Mouse (Mus musculus): ENCODE measurements around the gene Cfap70. TPM values are rescaled to one million over a fixed set of nuclear protein-coding genes. Genes with fewer than 3 reads are reported as not detected.
A peak's percentile ranks its signal among the peaks of the same experiment; 100 is the strongest.

Cfap70 gene
- polyA plus RNA-seq, 1 experiment from 2014 or later = 0.17 TPM

GRCm38 (mm10) chr14:20478801-20479200 is 26.8 kb upstream of the Cfap70 start:
- H3K36me3 ChIP-seq (ENCODE audit: control insufficient read depth, insufficient read depth, low read length) = no peaks in the 10 kb centered on the region
- H3K4me1 ChIP-seq (ENCODE audit: control insufficient read depth, insufficient read depth, low read length) = peaks cover 17% of the 10 kb centered on the region
- H3K4me3 ChIP-seq (replicated peaks; ENCODE audit: low read length) = peak overlapping the region; percentile 82
- H3K9me3 ChIP-seq (replicated peaks; ENCODE audit: control insufficient read depth, low read length) = no peaks in the 10 kb centered on the region
- peak overlapping the region; percentile 80 for H3K4me2 ChIP-seq (ENCODE audit: low read depth, low read length)
- H3K9ac ChIP-seq (ENCODE audit: low read length) = peak overlapping the region; percentile 90
- ATAC-seq (ENCODE audit: insufficient read depth, low FRiP score) = peak; percentile 68; the same call in 1 of the 2 replicates
- H3K27me3 ChIP-seq (ENCODE audit: control insufficient read depth, insufficient read depth, low read length) = no peaks in the 10 kb centered on the region
- H3K27ac ChIP-seq (ENCODE audit: low read length) = peak overlapping the region; percentile 93
- 18% methylated on average over 7 of the region's 7 CpGs for WGBS

DNA sequence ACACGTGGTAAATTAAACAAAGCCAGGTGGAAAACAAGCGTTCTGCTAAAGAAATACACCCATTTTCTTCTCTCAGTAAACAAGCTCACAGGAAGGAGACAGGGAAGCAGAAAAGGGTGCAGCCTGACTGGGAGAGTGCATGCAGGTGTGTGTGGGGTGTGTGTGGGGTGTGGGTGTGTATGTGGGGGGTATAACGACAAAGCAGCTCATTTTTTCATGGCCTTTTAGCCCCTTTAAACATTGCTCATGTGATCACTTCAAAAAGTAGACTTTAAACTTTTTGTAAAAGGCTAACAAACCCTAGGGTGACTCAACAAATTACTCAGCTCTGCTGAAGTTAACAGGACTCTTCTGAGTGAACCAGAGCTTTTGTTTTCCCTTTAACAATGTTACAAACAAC is 26.4 kb upstream of the Cfap70 start:
- no peaks in the 10 kb centered on the region for H3K27me3 ChIP-seq (ENCODE audit: control insufficient read depth, insufficient read depth, low read length)
- no peaks in the 10 kb centered on the region for H3K9me3 ChIP-seq (replicated peaks; ENCODE audit: control insufficient read depth, low read length)
- peaks cover 17% of the 10 kb centered on the region for H3K4me1 ChIP-seq (ENCODE audit: control insufficient read depth, insufficient read depth, low read length)
- H3K4me3 ChIP-seq (replicated peaks; ENCODE audit: low read length) = peak overlapping the region; percentile 82
- H3K9ac ChIP-seq (ENCODE audit: low read length) = no peak overlapping the region
- ATAC-seq (ENCODE audit: insufficient read depth, low FRiP score) = peak; percentile 31; the same call in 1 of the 2 replicates
- peak overlapping the region; percentile 93 for H3K27ac ChIP-seq (ENCODE audit: low read length)
- 22% methylated on average over 3 of the region's 3 CpGs for WGBS
- H3K4me2 ChIP-seq (ENCODE audit: low read depth, low read length) = peak overlapping the region; percentile 80
- no peaks in the 10 kb centered on the region for H3K36me3 ChIP-seq (ENCODE audit: control insufficient read depth, insufficient read depth, low read length)

- Histone ChIP-seq H3K36me3 (ENCODE audit: control insufficient read depth, insufficient read depth, low read length) (no peaks in the 10 kb centered on the region), H3K27me3 (ENCODE audit: control insufficient read depth, insufficient read depth, low read length) (no peaks in the 10 kb centered on the region), H3K27ac (ENCODE audit: low read length) (peak overlapping the region; percentile 41; the same call in 1 of the 2 replicates), H3K4me2 (ENCODE audit: low read depth, low read length) (peak overlapping the region; percentile 36), H3K4me3 (replicated peaks; ENCODE audit: low read length) (peak overlapping the region; percentile 19), H3K4me1 (ENCODE audit: control insufficient read depth, insufficient read depth, low read length) (peaks cover 17% of the 10 kb centered on the region), H3K9me3 (replicated peaks; ENCODE audit: control insufficient read depth, low read length) (no peaks in the 10 kb centered on the region), H3K9ac (ENCODE audit: low read length) (0 out of 2 replicates have a peak overlapping the region, but pooled peaks have one; percentile 35)
- no peak for ATAC-seq (ENCODE audit: insufficient read depth, low FRiP score)
- 68% methylated on average over 4 of the region's 4 CpGs for WGBS
Observed at GRCm38 (mm10) chr14:20477261-20478025, 25.4 kb upstream of the Cfap70 start.

- peaks cover 30% of the 10 kb centered on the region for H3K36me3 ChIP-seq (ENCODE audit: control insufficient read depth, insufficient read depth, low read length)
- no peak overlapping the region for H3K4me2 ChIP-seq (ENCODE audit: low read depth, low read length)
- no peak overlapping the region for H3K9ac ChIP-seq (ENCODE audit: low read length)
- H3K27me3 ChIP-seq (ENCODE audit: control insufficient read depth, insufficient read depth, low read length) = no peaks in the 10 kb centered on the region
- WGBS = 79% methylated on average over 14 of the region's 14 CpGs
- H3K9me3 ChIP-seq (replicated peaks; ENCODE audit: control insufficient read depth, low read length) = no peaks in the 10 kb centered on the region
- no peak for ATAC-seq (ENCODE audit: insufficient read depth, low FRiP score)
- H3K4me3 ChIP-seq (replicated peaks; ENCODE audit: low read length) = no peak overlapping the region
- no peak overlapping the region for H3K27ac ChIP-seq (ENCODE audit: low read length)
- H3K4me1 ChIP-seq (ENCODE audit: control insufficient read depth, insufficient read depth, low read length) = no peaks in the 10 kb centered on the region
Observed at GRCm38 (mm10) chr14:20460216-20460615, 8.2 kb upstream of the Cfap70 start.

DNA sequence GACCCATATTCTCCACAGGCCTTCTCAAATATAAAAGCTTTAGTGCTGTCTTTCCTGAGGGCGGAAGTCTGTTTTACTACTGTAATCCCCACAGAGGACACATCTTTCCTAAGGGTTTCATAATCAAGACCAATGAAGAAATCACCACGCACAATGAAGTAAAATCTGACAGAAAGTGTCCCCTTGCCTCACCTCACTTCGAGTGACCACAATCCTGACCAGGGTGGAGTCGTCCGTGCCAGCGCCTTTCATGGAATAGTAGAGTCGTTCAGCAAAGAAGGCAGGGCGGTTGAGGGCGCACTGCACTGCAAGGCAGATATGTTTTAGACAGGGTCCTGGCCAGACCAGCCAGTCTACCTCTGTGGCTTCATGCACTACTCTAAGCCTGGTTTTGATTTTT is 6.4 kb upstream of the Cfap70 start:
- H3K36me3 ChIP-seq (ENCODE audit: control insufficient read depth, insufficient read depth, low read length) = peaks cover 24% of the 10 kb centered on the region
- ATAC-seq (ENCODE audit: insufficient read depth, low FRiP score) = no peak
- WGBS = 93% methylated on average over 9 of the region's 9 CpGs

DNA sequence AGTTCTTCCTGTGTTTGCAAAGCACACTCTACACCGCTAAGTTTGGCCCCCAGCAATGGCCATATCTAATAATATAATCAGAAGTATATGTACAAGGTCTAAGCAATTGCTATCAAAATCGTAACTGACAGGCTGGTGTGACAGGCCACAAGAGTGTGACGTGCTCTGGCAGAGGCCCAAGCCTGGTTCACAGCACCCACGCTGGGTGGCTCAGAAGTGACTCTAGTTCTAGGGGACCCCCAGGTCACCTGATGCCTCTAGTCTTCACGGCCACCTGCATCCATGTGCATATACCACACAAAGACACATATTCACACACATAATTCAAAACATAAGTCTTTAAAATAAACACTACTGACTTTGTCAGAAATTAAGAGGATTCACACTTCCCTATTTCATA is 903 bp upstream of the Cfap70 start:
- H3K9ac ChIP-seq (ENCODE audit: low read length) = no peak overlapping the region
- no peak overlapping the region for H3K4me2 ChIP-seq (ENCODE audit: low read depth, low read length)
- 91% methylated on average over 5 of the region's 5 CpGs for WGBS
- no peak overlapping the region for H3K27ac ChIP-seq (ENCODE audit: low read length)
- peaks cover 7% of the 10 kb centered on the region; the same call in 1 of the 2 replicates for H3K36me3 ChIP-seq (ENCODE audit: control insufficient read depth, insufficient read depth, low read length)
- H3K9me3 ChIP-seq (replicated peaks; ENCODE audit: control insufficient read depth, low read length) = no peaks in the 10 kb centered on the region
- no peaks in the 10 kb centered on the region for H3K4me1 ChIP-seq (ENCODE audit: control insufficient read depth, insufficient read depth, low read length)
- no peak overlapping the region for H3K4me3 ChIP-seq (replicated peaks; ENCODE audit: low read length)
- ATAC-seq (ENCODE audit: insufficient read depth, low FRiP score) = no peak
- no peaks in the 10 kb centered on the region for H3K27me3 ChIP-seq (ENCODE audit: control insufficient read depth, insufficient read depth, low read length)

More for the DNA sequence above, 6.4 kb upstream of the Cfap70 start:
- no peaks in the 10 kb centered on the region for H3K4me1 ChIP-seq (ENCODE audit: control insufficient read depth, insufficient read depth, low read length)
- no peak overlapping the region for H3K9ac ChIP-seq (ENCODE audit: low read length)
- H3K9me3 ChIP-seq (replicated peaks; ENCODE audit: control insufficient read depth, low read length) = no peaks in the 10 kb centered on the region
- H3K27me3 ChIP-seq (ENCODE audit: control insufficient read depth, insufficient read depth, low read length) = no peaks in the 10 kb centered on the region
- no peak overlapping the region for H3K27ac ChIP-seq (ENCODE audit: low read length)
- H3K4me3 ChIP-seq (replicated peaks; ENCODE audit: low read length) = no peak overlapping the region
- H3K4me2 ChIP-seq (ENCODE audit: low read depth, low read length) = no peak overlapping the region

DNA sequence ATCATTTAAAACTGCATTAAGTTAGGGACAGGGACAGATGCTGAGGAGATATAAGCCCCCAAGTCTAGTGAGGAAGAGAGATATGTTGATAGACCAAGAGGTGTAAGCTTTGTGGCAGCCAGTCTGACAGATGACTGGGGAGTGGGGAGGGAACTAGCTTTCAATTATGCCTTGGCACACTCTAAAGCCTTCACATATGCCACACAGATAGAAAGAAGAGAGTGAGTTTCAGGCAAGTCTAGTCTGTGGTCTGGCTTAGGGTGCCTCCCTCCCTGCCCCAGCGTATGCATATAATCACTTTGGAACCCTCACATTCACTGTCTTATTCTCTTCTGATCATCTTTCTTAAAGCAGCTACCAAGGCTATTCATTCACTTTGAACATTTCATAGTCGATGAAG is 724 bp downstream of the Cfap70 start:
- no peak for ATAC-seq (ENCODE audit: insufficient read depth, low FRiP score)
- no peaks in the 10 kb centered on the region for H3K4me1 ChIP-seq (ENCODE audit: control insufficient read depth, insufficient read depth, low read length)
- 18% methylated on average over 2 of the region's 2 CpGs for WGBS
- peak overlapping the region; percentile 54 for H3K4me2 ChIP-seq (ENCODE audit: low read depth, low read length)
- H3K4me3 ChIP-seq (replicated peaks; ENCODE audit: low read length) = peak overlapping the region; percentile 49
- peaks cover 7% of the 10 kb centered on the region; the same call in 1 of the 2 replicates for H3K36me3 ChIP-seq (ENCODE audit: control insufficient read depth, insufficient read depth, low read length)
- H3K27me3 ChIP-seq (ENCODE audit: control insufficient read depth, insufficient read depth, low read length) = no peaks in the 10 kb centered on the region
- H3K9me3 ChIP-seq (replicated peaks; ENCODE audit: control insufficient read depth, low read length) = no peaks in the 10 kb centered on the region
- peak overlapping the region; percentile 40 for H3K9ac ChIP-seq (ENCODE audit: low read length)
- no peak overlapping the region for H3K27ac ChIP-seq (ENCODE audit: low read length)

DNA sequence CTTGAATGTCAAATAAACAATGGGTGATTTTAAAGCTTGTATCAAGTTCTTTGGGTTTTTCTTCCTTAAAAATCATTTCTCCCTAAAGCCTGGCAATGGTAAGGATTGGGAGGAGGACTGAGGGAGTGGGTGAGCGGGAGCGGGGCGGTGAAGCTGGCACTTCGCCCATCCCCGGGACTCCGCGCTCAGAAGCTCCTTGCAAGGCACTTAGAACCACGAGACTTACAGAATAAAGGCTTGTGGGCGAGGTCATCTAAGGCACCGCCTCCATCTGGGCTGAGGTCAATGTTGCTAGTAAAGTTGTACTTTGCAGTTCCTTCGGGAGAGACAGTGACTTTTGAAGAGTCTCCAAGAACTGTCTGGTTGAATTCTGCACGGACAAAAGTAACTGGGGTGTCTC is 4.8 kb downstream of the Cfap70 start:
- ATAC-seq (ENCODE audit: insufficient read depth, low FRiP score) = no peak
- Histone ChIP-seq H3K27ac (ENCODE audit: low read length) (no peak overlapping the region), H3K9me3 (replicated peaks; ENCODE audit: control insufficient read depth, low read length) (no peaks in the 10 kb centered on the region), H3K36me3 (ENCODE audit: control insufficient read depth, insufficient read depth, low read length) (no peaks in the 10 kb centered on the region), H3K27me3 (ENCODE audit: control insufficient read depth, insufficient read depth, low read length) (no peaks in the 10 kb centered on the region), H3K4me2 (ENCODE audit: low read depth, low read length) (0 out of 2 replicates have a peak overlapping the region, but pooled peaks have one; percentile 19), H3K4me1 (ENCODE audit: control insufficient read depth, insufficient read depth, low read length) (no peaks in the 10 kb centered on the region), H3K9ac (ENCODE audit: low read length) (no peak overlapping the region), H3K4me3 (replicated peaks; ENCODE audit: low read length) (no peak overlapping the region)
- WGBS = 43% methylated on average over 12 of the region's 12 CpGs

GRCm38 (mm10) chr14:20442252-20442651 is 9.8 kb downstream of the Cfap70 start:
- no peak overlapping the region for H3K27ac ChIP-seq (ENCODE audit: low read length)
- no peak overlapping the region for H3K9ac ChIP-seq (ENCODE audit: low read length)
- no peak overlapping the region for H3K4me2 ChIP-seq (ENCODE audit: low read depth, low read length)
- 61% methylated on average over 17 of the region's 17 CpGs for WGBS
- H3K4me3 ChIP-seq (replicated peaks; ENCODE audit: low read length) = no peak overlapping the region
- H3K36me3 ChIP-seq (ENCODE audit: control insufficient read depth, insufficient read depth, low read length) = no peaks in the 10 kb centered on the region
- H3K9me3 ChIP-seq (replicated peaks; ENCODE audit: control insufficient read depth, low read length) = no peaks in the 10 kb centered on the region
- no peaks in the 10 kb centered on the region for H3K27me3 ChIP-seq (ENCODE audit: control insufficient read depth, insufficient read depth, low read length)
- H3K4me1 ChIP-seq (ENCODE audit: control insufficient read depth, insufficient read depth, low read length) = no peaks in the 10 kb centered on the region
- no peak for ATAC-seq (ENCODE audit: insufficient read depth, low FRiP score)
